Mouse (Mus musculus) liver, postnatal 0 days (tissue): Measurements from ENCODE around the gene Efcab10.

Experiments
- CTCF ChIP-seq: sonication (generic); IDR thresholded peaks from 2 replicates; pipeline ENCODE4 v1.5.1; 2016; ENCODE audit warnings: antibody characterized with exemption, low read depth
- EP300 ChIP-seq: IDR thresholded peaks from 2 replicates; pipeline ENCODE4 v1.6.1; 2016; ENCODE audit warnings: antibody characterized with exemption, low read depth, mild to moderate bottlenecking

GRCm38 (mm10) chr12:33427293-33427692, 32.6 kb downstream of the Efcab10 start:
- TF ChIP-seq CTCF (no peak), EP300 (no peak)
